Mouse (Mus musculus) gastrocnemius, postnatal 4 days (tissue): Measurements from ENCODE around the gene Vwa7. TPM values are rescaled to one million over a fixed set of nuclear protein-coding genes. Genes with fewer than 3 reads are reported as not detected.

Experiments
- DNase-seq, 2 experiments: peaks; one replicate each; pipeline ENCODE4 v3.0.0; 2021 to 2022; ENCODE audit warnings: low spot score in 2 of 2, mixed read lengths in 2 of 2
- total RNA-seq, 2 experiments: library from RNA; stranded (reverse); gene quantifications; 2 replicates each; pipeline ENCODE4 v1.2.3; 2021

Vwa7 gene
- total RNA-seq, 2 experiments from 2014 or later = 0.96 to 1.2 TPM

GRCm38 (mm10) chr17:35044904-35045806, 28.8 kb downstream of the Vwa7 start:
- DNase-seq = no peak

- DNase-seq = no peak
These were observed 29.7 kb downstream of the Vwa7 start for GRCm38 (mm10) chr17:35045807-35046680.

GRCm38 (mm10) chr17:35046681-35047455, 30.5 kb downstream of the Vwa7 start, which contains the start of gene Msh5:
Gene Msh5 (minus strand): TSS chr17:35046745.
- peak; percentile 95 to 96 for DNase-seq

GRCm38 (mm10) chr17:35047688-35048087, 31.3 kb downstream of the Vwa7 start:
- no peak for DNase-seq

- DNase-seq = no peak
These were observed 32.0 kb downstream of the Vwa7 start for GRCm38 (mm10) chr17:35048149-35048931.

GRCm38 (mm10) chr17:35048932-35049440, 32.6 kb downstream of the Vwa7 start:
- DNase-seq = no peak

- peak; percentile 66 to 76 for DNase-seq
These were observed 33.2 kb downstream of the Vwa7 start, which contains the start of gene Clic1 for GRCm38 (mm10) chr17:35049561-35050016. Gene Clic1 (plus strand): TSS chr17:35049966.

GRCm38 (mm10) chr17:35050126-35050750, 33.9 kb downstream of the Vwa7 start:
- DNase-seq = peak; percentile 66 to 81

- DNase-seq = peak; percentile 53 to 69
These were observed 35.0 kb downstream of the Vwa7 start for GRCm38 (mm10) chr17:35051156-35052086.

- DNase-seq = no peak
These were observed 36.0 kb downstream of the Vwa7 start for GRCm38 (mm10) chr17:35052271-35052798.

GRCm38 (mm10) chr17:35055691-35056495, 39.5 kb downstream of the Vwa7 start:
- DNase-seq = no peak

- no peak for DNase-seq
These were observed 40.7 kb downstream of the Vwa7 start for GRCm38 (mm10) chr17:35057090-35057489.

GRCm38 (mm10) chr17:35058316-35058715, 41.9 kb downstream of the Vwa7 start:
- no peak for DNase-seq

- DNase-seq = peak; percentile 91 to 95
These were observed 42.8 kb downstream of the Vwa7 start, which contains the start of gene Ddah2 for GRCm38 (mm10) chr17:35058911-35059892. Gene Ddah2 (plus strand): TSS chr17:35059035.

- peak in 1 of 2 experiments; percentile 33 for DNase-seq
These were observed 43.7 kb downstream of the Vwa7 start for GRCm38 (mm10) chr17:35060071-35060470.
